Mouse (Mus musculus) hindbrain, embryonic 15.5 days (tissue): ENCODE results near the gene Zfp473. TPM values are rescaled to one million over a fixed set of nuclear protein-coding genes. Genes with fewer than 3 reads are reported as not detected.
A peak's percentile ranks its signal among the peaks of the same experiment; 100 is the strongest.

ENCODE experiments used
- ATAC-seq: fragments of 200-750 bp; cut with Nextera tagmentation; 2 replicates; pipeline ENCODE4 v1.8.0; 2017; ENCODE audit warnings: low read depth, moderate number of reproducible peaks, moderate TSS enrichment; ENCODE audit not compliant: low FRiP score
- H3K27ac ChIP-seq: fragments of 300-500 bp; sonication (generic); replicated peaks from 2 replicates; pipeline ENCODE4 v1.5.1; 2015; ENCODE audit warnings: mild to moderate bottlenecking, inconsistent platforms
- H3K27me3 ChIP-seq: fragments of 300-500 bp; sonication (generic); 2 replicates; pipeline ENCODE4 v1.6.1; 2015; ENCODE audit warnings: control low read depth, inconsistent platforms
- H3K36me3 ChIP-seq: fragments of 300-500 bp; sonication (generic); 2 replicates; pipeline ENCODE4 v1.6.1; 2015; ENCODE audit warnings: control low read depth, inconsistent platforms
- H3K4me1 ChIP-seq: fragments of 300-500 bp; sonication (generic); replicated peaks from 2 replicates; pipeline ENCODE4 v1.6.1; 2015; ENCODE audit warnings: control low read depth, inconsistent platforms
- H3K4me2 ChIP-seq: fragments of 300-500 bp; sonication (generic); 2 replicates; pipeline ENCODE4 v1.6.1; 2015; ENCODE audit warnings: moderate library complexity, mild to moderate bottlenecking, inconsistent platforms
- H3K4me3 ChIP-seq: fragments of 300-500 bp; sonication (generic); 2 replicates; pipeline ENCODE4 v1.5.1; 2015; ENCODE audit warnings: mild to moderate bottlenecking, inconsistent platforms
- H3K9ac ChIP-seq: fragments of 300-500 bp; sonication (generic); 2 replicates; pipeline ENCODE4 v1.6.1; 2015; ENCODE audit warnings: inconsistent platforms
- H3K9me3 ChIP-seq: fragments of 300-500 bp; sonication (generic); 2 replicates; pipeline ENCODE4 v1.6.1; 2016; ENCODE audit warnings: control low read depth, inconsistent platforms
- WGBS: fragments of 180-500 bp; shearing (Covaris S2); methylation state at CpG from one replicate; pipeline ENCODE4 v1.1.7; 2015; 5-methylcytosine and 5-hydroxymethylcytosine counted together
- polyA plus RNA-seq: library from polyadenylated mRNA; unstranded; fragments of >200 nt; fragmentation: Nextera tagmentation; extraction: Ambion mirVana; gene quantifications from 2 replicates; pipeline ENCODE4 v1.2.1, GENCODE M21; 2015

Zfp473 gene
- polyA plus RNA-seq, 1 experiment from 2014 or later: 1.3 TPM

GRCm38 (mm10) chr7:44688890-44689289, 62.0 kb downstream of the Zfp473 start:
- no peak for ATAC-seq
- H3K27me3 ChIP-seq: no peaks in the 10 kb centered on the region
- WGBS: 73% methylated on average over 3 of the region's 3 CpGs
- H3K4me2 ChIP-seq: no peak overlapping the region
- H3K9ac ChIP-seq: no peak overlapping the region
- no peaks in the 10 kb centered on the region for H3K36me3 ChIP-seq
- no peaks in the 10 kb centered on the region for H3K9me3 ChIP-seq
- H3K27ac ChIP-seq: no peak overlapping the region
- no peak overlapping the region for H3K4me3 ChIP-seq
- peaks cover 13% of the 10 kb centered on the region; the same call in 1 of the 2 replicates for H3K4me1 ChIP-seq

DNA sequence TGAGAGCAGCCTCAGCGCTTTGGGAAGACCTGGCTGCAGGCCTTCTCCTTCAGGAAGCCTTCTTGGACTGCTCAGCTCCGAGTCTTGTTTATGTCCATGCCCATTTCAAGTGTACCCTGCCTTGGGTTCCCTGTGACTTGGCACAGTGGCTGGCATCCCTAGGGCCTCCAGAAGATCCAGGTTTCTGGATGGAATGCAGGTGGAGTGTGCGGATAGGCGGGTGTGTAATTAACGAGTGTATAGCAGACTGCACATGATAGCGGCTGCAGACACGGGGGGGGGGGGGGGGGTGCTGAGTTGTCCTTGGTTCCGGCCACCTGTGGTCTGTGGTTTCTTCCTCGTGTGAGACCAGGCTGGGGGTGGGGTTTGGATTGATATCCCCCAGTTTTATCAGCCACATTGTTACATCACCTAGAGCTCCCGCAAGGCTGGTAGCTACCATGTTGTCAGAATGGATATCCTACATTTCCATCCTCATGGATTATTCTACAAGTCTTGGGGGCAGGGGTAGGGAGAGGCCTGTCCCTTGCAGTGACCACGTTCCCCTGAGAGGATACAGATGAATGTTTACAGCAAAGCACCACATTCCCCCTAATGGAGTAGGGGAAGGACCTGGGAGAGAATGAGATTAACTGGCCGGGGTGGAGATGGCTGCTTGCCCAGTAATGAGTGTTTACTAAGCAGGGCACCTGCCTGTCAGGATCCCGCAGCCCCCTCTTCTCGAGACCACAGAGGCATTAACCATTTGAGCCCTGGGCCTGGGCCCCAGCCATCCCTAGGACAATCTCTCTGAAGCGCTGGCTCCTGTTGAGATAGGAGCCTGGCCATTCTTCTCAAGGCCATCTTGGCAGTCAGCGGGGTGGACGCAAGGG, 65.1 kb downstream of the Zfp473 start:
- Histone ChIP-seq H3K4me3 (no peak overlapping the region), H3K4me1 (peaks cover 13% of the 10 kb centered on the region; the same call in 1 of the 2 replicates), H3K27me3 (no peaks in the 10 kb centered on the region), H3K9me3 (no peaks in the 10 kb centered on the region), H3K27ac (no peak overlapping the region), H3K4me2 (no peak overlapping the region), H3K9ac (no peak overlapping the region), H3K36me3 (no peaks in the 10 kb centered on the region)
- ATAC-seq: 0 out of 2 replicates have a peak, but pooled peaks have one; percentile 59
- WGBS: 54% methylated on average over 17 of the region's 17 CpGs

- Histone ChIP-seq H3K4me3 (no peak overlapping the region), H3K4me2 (no peak overlapping the region), H3K9ac (no peak overlapping the region), H3K27ac (no peak overlapping the region), H3K9me3 (no peaks in the 10 kb centered on the region), H3K36me3 (no peaks in the 10 kb centered on the region), H3K27me3 (no peaks in the 10 kb centered on the region), H3K4me1 (peaks cover 13% of the 10 kb centered on the region; the same call in 1 of the 2 replicates)
- ATAC-seq: no peak
- 87% methylated on average over 8 of the region's 8 CpGs for WGBS
Observed at GRCm38 (mm10) chr7:44683656-44684055, 67.2 kb downstream of the Zfp473 start.

Other genes with a start within 250 kb of the Zfp473 start
- gene Mybpc2, start 226.4 kb downstream of the Zfp473 start, polyA plus RNA-seq: 0.10 and 0.18 TPM in 2 replicates
- not detected in 2 replicates for gene Spib, start 219.0 kb downstream of the Zfp473 start, polyA plus RNA-seq
- 27.5 and 29.4 TPM in 2 replicates for gene Pold1, start 202.2 kb downstream of the Zfp473 start, polyA plus RNA-seq
- gene Nr1h2, start 197.1 kb downstream of the Zfp473 start, polyA plus RNA-seq: 60.3 and 70.4 TPM in 2 replicates
- gene Napsa, start 178.7 kb downstream of the Zfp473 start, polyA plus RNA-seq: 2.1 and 2.2 TPM in 2 replicates
- gene Kcnc3, start 160.4 kb downstream of the Zfp473 start, polyA plus RNA-seq: 6.7 and 6.8 TPM in 2 replicates
- 3.3 and 4.4 TPM in 2 replicates for gene Myh14, start 80.2 kb downstream of the Zfp473 start, polyA plus RNA-seq
- gene Izumo2, start 42.3 kb downstream of the Zfp473 start, polyA plus RNA-seq: not detected in 2 replicates
- gene Vrk3, start 2.6 kb downstream of the Zfp473 start, polyA plus RNA-seq: 29.1 and 32.4 TPM in 2 replicates
- 45.8 and 49.5 TPM in 2 replicates for gene Nup62, start 65.0 kb upstream of the Zfp473 start, polyA plus RNA-seq
- 1.0 and 1.3 TPM in 2 replicates for gene Il4i1, start 65.3 kb upstream of the Zfp473 start, polyA plus RNA-seq
- gene Atf5, start 65.6 kb upstream of the Zfp473 start, polyA plus RNA-seq: 3.9 and 4.0 TPM in 2 replicates
- gene Akt1s1, start 97.9 kb upstream of the Zfp473 start, polyA plus RNA-seq: 90.1 and 99.1 TPM in 2 replicates
- gene Tbc1d17, start 98.0 kb upstream of the Zfp473 start, polyA plus RNA-seq: 109 and 118 TPM in 2 replicates
- 29.1 and 30.6 TPM in 2 replicates for gene Pnkp, start 106.1 kb upstream of the Zfp473 start, polyA plus RNA-seq
- 460 and 518 TPM in 2 replicates for gene Ptov1, start 118.7 kb upstream of the Zfp473 start, polyA plus RNA-seq
- 145 and 164 TPM in 2 replicates for gene Med25, start 141.7 kb upstream of the Zfp473 start, polyA plus RNA-seq
- gene Fuz, start 145.0 kb upstream of the Zfp473 start, polyA plus RNA-seq: 20.1 and 20.8 TPM in 2 replicates
- gene Ap2a1, start 178.4 kb upstream of the Zfp473 start, polyA plus RNA-seq: 130 and 132 TPM in 2 replicates
- gene Tsks, start 192.2 kb upstream of the Zfp473 start, polyA plus RNA-seq: 0.10 and 0.14 TPM in 2 replicates
- gene Cpt1c, start 223.8 kb upstream of the Zfp473 start, polyA plus RNA-seq: 56.1 and 58.1 TPM in 2 replicates
- gene Prmt1, start 235.5 kb upstream of the Zfp473 start, polyA plus RNA-seq: 584 and 590 TPM in 2 replicates
- 57.4 and 58.1 TPM in 2 replicates for gene Irf3, start 246.6 kb upstream of the Zfp473 start, polyA plus RNA-seq
- gene Bcl2l12, start 247.7 kb upstream of the Zfp473 start, polyA plus RNA-seq: 12.8 and 13.3 TPM in 2 replicates